Mouse (Mus musculus) heart, postnatal 0 days (tissue): ENCODE data around the gene Ptprm. TPM values are rescaled to one million over a fixed set of nuclear protein-coding genes. Genes with fewer than 3 reads are reported as not detected.

Experiments
- ATAC-seq: fragments of 200-750 bp; cut with Nextera tagmentation; 2 replicates; pipeline ENCODE4 v1.8.0; 2017; ENCODE audit warnings: low read depth, moderate number of reproducible peaks, moderate library complexity; ENCODE audit not compliant: insufficient read depth
- DNase-seq: peaks from one replicate; pipeline ENCODE4 v3.0.0-alpha.2; 2016; ENCODE audit warnings: low spot score
- H3K27ac ChIP-seq: fragments of 300-500 bp; sonication (generic); 2 replicates; pipeline ENCODE4 v1.5.1; 2014; ENCODE audit warnings: low read depth, mild to moderate bottlenecking
- H3K27me3 ChIP-seq: fragments of 300-500 bp; sonication (generic); 2 replicates; pipeline ENCODE4 v1.6.1; 2014; ENCODE audit warnings: low read length, mixed read lengths; ENCODE audit not compliant: control insufficient read depth, insufficient read depth
- H3K36me3 ChIP-seq: fragments of 300-500 bp; sonication (generic); replicated peaks from 2 replicates; pipeline ENCODE4 v1.6.1; 2014; ENCODE audit warnings: low read length, mixed read lengths; ENCODE audit not compliant: control insufficient read depth, insufficient read depth
- H3K4me1 ChIP-seq: fragments of 300-500 bp; sonication (generic); 2 replicates; pipeline ENCODE4 v1.6.1; 2014; ENCODE audit warnings: antibody characterized with exemption; ENCODE audit not compliant: control insufficient read depth, insufficient read depth
- H3K4me2 ChIP-seq: fragments of 300-500 bp; sonication (generic); 2 replicates; pipeline ENCODE4 v1.6.1; 2014; ENCODE audit warnings: low read depth, mild to moderate bottlenecking, low read length, moderate library complexity
- H3K4me3 ChIP-seq: fragments of 300-500 bp; sonication (generic); 2 replicates; pipeline ENCODE4 v1.5.1; 2014; ENCODE audit warnings: low read depth, low read length
- H3K9ac ChIP-seq: fragments of 300-500 bp; sonication (generic); replicated peaks from 2 replicates; pipeline ENCODE4 v1.6.1; 2014; ENCODE audit warnings: low read depth, low read length, mixed read lengths
- H3K9me3 ChIP-seq: fragments of 300-500 bp; sonication (generic); replicated peaks from 2 replicates; pipeline ENCODE4 v1.6.1; 2016; ENCODE audit warnings: low read length; ENCODE audit not compliant: control insufficient read depth
- CTCF ChIP-seq: IDR thresholded peaks from 2 replicates; pipeline ENCODE4 v1.5.1; 2016; ENCODE audit warnings: antibody characterized with exemption, control low read depth, low read depth
- EP300 ChIP-seq: IDR thresholded peaks from 2 replicates; pipeline ENCODE4 v1.6.1; 2016; ENCODE audit warnings: antibody characterized with exemption, low read depth
- WGBS: fragments of 180-500 bp; shearing (Covaris S2); extraction: QIAGEN DNeasy Blood & Tissue Kit; methylation state at CpG from one replicate; pipeline ENCODE4 v1.1.7; 2014; 5-methylcytosine and 5-hydroxymethylcytosine counted together
- polyA plus RNA-seq: library from polyadenylated mRNA; unstranded; fragments of >200 nt; fragmentation: Nextera tagmentation; extraction: Ambion mirVana; gene quantifications from 2 replicates; pipeline ENCODE4 v1.2.1, GENCODE M21; 2015
- total RNA-seq: library from RNA; depleted of rRNA; stranded (reverse); fragments of >200 nt; gene quantifications from 2 replicates; pipeline ENCODE4 v1.2.3, GENCODE M21; 2014; ENCODE audit warnings: low replicate concordance

The Ptprm gene
- total and polyA plus RNA-seq, 2 experiments from 2014 or later = 11.9 to 48.0 TPM

DNA sequence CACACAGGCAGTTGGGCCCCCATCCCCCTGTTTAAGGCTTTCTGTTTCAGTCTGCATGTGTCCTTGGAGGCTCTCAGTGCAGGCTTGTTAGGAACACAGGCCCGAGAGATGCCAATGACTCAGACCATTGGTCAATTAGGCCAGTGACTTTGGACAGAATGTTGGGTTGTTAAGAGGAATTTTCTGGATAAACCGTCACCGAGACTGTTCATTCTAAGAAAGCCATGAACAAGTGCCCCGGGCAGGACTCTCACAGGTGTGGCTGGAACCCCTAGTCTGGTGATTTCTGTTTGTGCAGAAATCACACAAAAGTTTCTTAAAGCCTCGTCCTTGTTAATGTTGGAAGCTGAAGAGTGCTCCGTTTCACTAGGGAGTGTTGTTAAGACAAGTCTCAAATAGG lies 615.9 kb downstream of the Ptprm start:
- no peak for ATAC-seq
- no peak overlapping the region for H3K27ac ChIP-seq
- 85% methylated on average over 6 of the region's 6 CpGs for WGBS

DNA sequence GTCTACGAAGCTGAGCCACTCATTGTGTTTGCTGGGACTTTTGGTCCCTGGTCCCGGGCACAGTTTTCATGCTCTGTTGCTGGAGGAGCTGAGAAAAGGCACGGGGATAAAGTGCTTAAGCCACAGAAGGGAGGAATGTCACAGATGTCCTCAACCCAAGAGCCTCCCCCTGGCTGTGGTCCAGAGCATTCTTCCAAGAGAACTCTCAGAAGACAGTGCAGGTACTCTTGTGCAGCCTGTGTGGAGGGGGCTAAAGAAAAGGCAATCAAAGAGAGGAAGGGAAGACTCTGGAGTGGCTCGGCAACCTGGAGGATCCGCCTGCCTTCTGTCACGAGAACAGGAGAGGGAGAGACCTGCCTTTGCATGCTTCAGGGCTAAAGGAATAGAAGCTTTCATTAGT lies 617.8 kb downstream of the Ptprm start:
- DNase-seq = no peak
- no peak for ATAC-seq
- Histone ChIP-seq H3K9ac (no peak overlapping the region), H3K4me3 (no peak overlapping the region), H3K27me3 (no peaks in the 10 kb centered on the region), H3K4me2 (no peak overlapping the region), H3K9me3 (no peaks in the 10 kb centered on the region), H3K27ac (no peak overlapping the region), H3K36me3 (no peaks in the 10 kb centered on the region), H3K4me1 (no peaks in the 10 kb centered on the region)
- TF ChIP-seq CTCF (no peak), EP300 (no peak)
- 41% methylated on average over 6 of the region's 6 CpGs for WGBS

More for the DNA sequence above, 615.9 kb downstream of the Ptprm start:
- Histone ChIP-seq H3K4me3 (no peak overlapping the region), H3K4me2 (no peak overlapping the region), H3K9ac (no peak overlapping the region), H3K27me3 (no peaks in the 10 kb centered on the region), H3K9me3 (no peaks in the 10 kb centered on the region), H3K4me1 (no peaks in the 10 kb centered on the region), H3K36me3 (no peaks in the 10 kb centered on the region)
- no peak for DNase-seq
- TF ChIP-seq CTCF = no peak
- no peak for TF ChIP-seq EP300

DNA sequence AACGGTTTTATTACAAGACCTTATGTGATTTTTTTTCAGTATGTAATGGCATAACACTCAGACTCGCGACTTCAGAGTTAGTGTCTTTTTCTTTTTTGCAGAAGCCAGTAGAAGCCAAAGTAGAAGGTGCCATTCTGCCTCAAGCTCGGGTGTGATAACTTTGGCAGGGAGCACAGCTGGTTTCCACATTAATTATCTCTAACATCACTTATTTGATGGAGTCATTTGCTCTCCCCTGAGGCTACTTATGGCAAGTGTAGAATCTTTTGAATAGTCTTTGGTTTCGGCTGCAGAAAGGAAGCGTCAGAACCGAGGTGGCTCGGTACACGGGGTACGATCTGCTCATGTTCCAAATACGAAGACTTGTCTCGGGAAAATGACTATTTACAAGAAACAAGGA lies 620.7 kb downstream of the Ptprm start:
- no peak for ATAC-seq
- DNase-seq = no peak
- H3K9ac ChIP-seq = no peak overlapping the region
- no peaks in the 10 kb centered on the region for H3K27me3 ChIP-seq
- 0 out of 2 replicates have a peak, but pooled peaks cover 3% of the 10 kb centered on the region for H3K36me3 ChIP-seq
- H3K9me3 ChIP-seq = no peaks in the 10 kb centered on the region
- no peak for TF ChIP-seq CTCF
- no peak for TF ChIP-seq EP300
- no peaks in the 10 kb centered on the region for H3K4me1 ChIP-seq
- H3K4me2 ChIP-seq = no peak overlapping the region
- 88% methylated on average over 12 of the region's 12 CpGs for WGBS
- no peak overlapping the region for H3K4me3 ChIP-seq
- H3K27ac ChIP-seq = no peak overlapping the region

DNA sequence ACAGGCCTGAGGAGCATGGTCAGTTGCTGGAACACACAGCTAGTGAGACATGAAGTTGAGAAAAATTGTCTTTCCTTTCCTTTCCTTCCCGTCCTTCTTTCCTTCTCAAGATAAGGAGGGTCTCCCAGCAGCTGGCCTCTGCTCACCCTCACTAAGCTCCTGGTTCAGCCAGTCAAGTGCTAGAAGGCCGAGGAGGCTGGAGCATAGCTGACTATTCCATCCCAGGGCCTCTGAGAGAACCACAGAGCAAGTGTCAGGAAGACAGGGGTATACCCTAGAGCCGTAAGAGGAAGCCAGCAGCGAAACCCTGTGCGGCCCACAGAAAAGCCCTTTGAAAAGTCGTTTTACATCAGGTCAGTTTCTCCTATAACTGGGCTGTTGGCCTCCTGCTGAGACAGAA lies 624.3 kb downstream of the Ptprm start:
- DNase-seq (no peak), ATAC-seq (no peak)
- Histone ChIP-seq H3K9me3 (no peaks in the 10 kb centered on the region), H3K4me2 (no peak overlapping the region), H3K4me1 (no peaks in the 10 kb centered on the region), H3K4me3 (no peak overlapping the region), H3K9ac (no peak overlapping the region), H3K36me3 (0 out of 2 replicates have a peak, but pooled peaks cover 3% of the 10 kb centered on the region), H3K27me3 (no peaks in the 10 kb centered on the region), H3K27ac (no peak overlapping the region)
- TF ChIP-seq EP300 = no peak
- TF ChIP-seq CTCF = no peak
- 79% methylated on average over 6 of the region's 6 CpGs for WGBS

DNA sequence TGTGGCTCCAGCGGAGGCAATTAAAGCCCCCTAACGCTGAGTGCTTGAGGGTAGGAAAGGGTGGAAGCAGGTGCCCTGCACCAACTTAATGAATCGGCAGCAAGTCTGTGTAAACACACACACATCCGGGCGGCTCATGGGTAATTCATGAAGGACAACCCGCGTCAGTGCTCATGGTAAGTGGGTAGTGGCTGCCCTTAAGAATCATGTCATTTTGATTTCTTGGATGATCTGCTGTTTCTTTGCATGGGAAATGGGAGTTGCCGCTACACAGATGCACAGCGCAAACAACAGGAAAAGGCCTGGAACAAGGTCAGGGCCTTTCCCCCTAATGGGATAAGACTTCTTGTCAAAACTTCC lies 633.3 kb downstream of the Ptprm start:
- DNase-seq = no peak
- Histone ChIP-seq H3K27me3 (no peaks in the 10 kb centered on the region), H3K4me2 (no peak overlapping the region), H3K9me3 (no peaks in the 10 kb centered on the region), H3K36me3 (no peaks in the 10 kb centered on the region), H3K4me1 (no peaks in the 10 kb centered on the region), H3K9ac (no peak overlapping the region), H3K4me3 (no peak overlapping the region), H3K27ac (no peak overlapping the region)
- TF ChIP-seq EP300 = no peak
- no peak for TF ChIP-seq CTCF
- ATAC-seq = no peak
- 66% methylated on average over 9 of the region's 9 CpGs for WGBS

DNA sequence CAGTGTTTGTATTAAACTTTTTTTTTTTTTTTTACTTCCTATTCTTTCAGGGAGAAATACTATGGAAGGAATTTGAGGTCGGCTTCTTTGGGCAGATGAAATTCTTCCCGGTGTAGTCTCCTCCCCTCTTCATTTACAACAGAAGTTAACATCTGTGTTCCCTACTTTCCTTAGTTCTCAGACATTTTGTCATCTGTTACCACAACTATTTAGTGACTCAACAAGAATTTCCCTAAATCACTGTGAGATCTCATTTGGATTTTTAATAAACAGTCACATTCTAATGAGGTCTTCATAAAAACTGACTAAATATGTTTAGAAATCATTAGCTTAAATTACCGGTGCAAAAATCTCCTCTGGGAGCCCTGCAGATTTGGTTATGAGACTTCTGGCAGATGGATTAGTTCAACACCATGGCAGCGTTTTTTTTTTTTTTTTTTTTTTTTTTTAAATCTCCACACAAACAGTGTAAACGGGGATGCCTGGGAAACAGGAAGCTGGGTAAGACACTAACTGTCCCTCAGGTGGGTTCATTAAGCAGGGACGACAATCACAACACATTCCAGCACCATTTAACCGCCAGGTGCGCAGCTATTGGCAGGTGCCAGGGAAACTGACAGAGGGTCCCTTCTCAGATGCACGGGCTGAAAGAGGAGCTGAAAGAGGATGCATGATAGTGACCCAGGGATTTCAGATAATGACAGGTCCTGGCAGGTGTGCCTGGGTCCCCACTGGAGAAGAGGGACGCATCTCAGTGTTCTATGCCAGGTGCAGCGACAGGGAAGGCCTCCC lies 633.9 kb downstream of the Ptprm start:
- Histone ChIP-seq H3K4me3 (no peak overlapping the region), H3K27me3 (no peaks in the 10 kb centered on the region), H3K36me3 (no peaks in the 10 kb centered on the region), H3K9me3 (no peaks in the 10 kb centered on the region), H3K27ac (no peak overlapping the region), H3K9ac (no peak overlapping the region), H3K4me1 (no peaks in the 10 kb centered on the region), H3K4me2 (no peak overlapping the region)
- 62% methylated on average over 11 of the region's 11 CpGs for WGBS
- ATAC-seq (no peak), DNase-seq (no peak)
- TF ChIP-seq EP300 (no peak), CTCF (no peak)
